Mouse (Mus musculus): ENCODE measurements around the gene Tnip1.

DNA sequence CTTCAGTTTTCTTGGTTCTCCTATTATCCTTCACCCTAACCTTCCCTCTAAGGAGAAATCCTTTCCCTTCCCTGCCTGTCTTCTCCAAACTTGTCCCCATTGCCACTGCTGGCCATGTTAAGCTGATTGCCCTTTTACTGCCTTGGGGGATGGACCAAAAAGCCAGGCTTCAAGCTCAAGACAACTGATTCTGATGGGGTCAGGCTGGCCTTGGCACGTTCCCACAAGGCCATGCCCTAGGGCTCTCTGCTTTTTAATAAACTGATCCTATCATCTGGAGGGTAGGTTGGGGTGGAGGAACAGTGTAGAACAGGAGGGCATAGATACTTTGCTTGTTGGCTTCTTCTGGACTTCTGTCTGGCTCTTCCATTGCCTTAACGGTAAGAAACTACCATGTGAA, 77.3 kb downstream of the Tnip1 start:
- TF ChIP-seq CTCF (IDR thresholded peaks at IDR 0.05) (no peak), EP300 (IDR thresholded peaks at IDR 0.05) (no peak)

Measured in lung, postnatal 0 days (tissue).